Mouse (Mus musculus): ENCODE measurements around the gene Igflr1. TPM values are rescaled to one million over a fixed set of nuclear protein-coding genes. Genes with fewer than 3 reads are reported as not detected.

The Igflr1 gene
- polyA plus RNA-seq, 1 experiment from 2014 or later: 4.1 TPM

GRCm38 (mm10) chr7:30572969-30573368 is 7.7 kb downstream of the Igflr1 start:
- Histone ChIP-seq H3K27me3 (ENCODE audit: control insufficient read depth, insufficient read depth, low read length) (no peaks in the 10 kb centered on the region), H3K4me2 (no peak overlapping the region), H3K27ac (ENCODE audit: low read depth, low read length) (no peak overlapping the region), H3K4me1 (ENCODE audit: control insufficient read depth, insufficient read depth, low read length) (no peaks in the 10 kb centered on the region), H3K9me3 (ENCODE audit: control insufficient read depth, low read length) (no peaks in the 10 kb centered on the region), H3K4me3 (ENCODE audit: low read depth, low read length) (no peak overlapping the region), H3K9ac (ENCODE audit: low read length) (no peak overlapping the region), H3K36me3 (ENCODE audit: control insufficient read depth, insufficient read depth, low read length) (peaks cover 69% of the 10 kb centered on the region)
- 87% methylated on average over 2 of the region's 2 CpGs for WGBS
- DNase-seq (ENCODE audit: low spot score, missing footprints): no peak
- no peak for ATAC-seq (ENCODE audit: low FRiP score)

GRCm38 (mm10) chr7:30579950-30580349 is 14.7 kb downstream of the Igflr1 start:
- Histone ChIP-seq H3K36me3 (ENCODE audit: control insufficient read depth, insufficient read depth, low read length) (peaks cover 58% of the 10 kb centered on the region), H3K4me2 (no peak overlapping the region), H3K4me3 (ENCODE audit: low read depth, low read length) (no peak overlapping the region), H3K9me3 (ENCODE audit: control insufficient read depth, low read length) (no peaks in the 10 kb centered on the region), H3K9ac (ENCODE audit: low read length) (no peak overlapping the region), H3K27ac (ENCODE audit: low read depth, low read length) (no peak overlapping the region), H3K27me3 (ENCODE audit: control insufficient read depth, insufficient read depth, low read length) (no peaks in the 10 kb centered on the region), H3K4me1 (ENCODE audit: control insufficient read depth, insufficient read depth, low read length) (no peaks in the 10 kb centered on the region)
- ATAC-seq (ENCODE audit: low FRiP score) (no peak), DNase-seq (ENCODE audit: low spot score, missing footprints) (peak; percentile 51)
- WGBS: 95% methylated on average over 8 of the region's 8 CpGs

- no peaks in the 10 kb centered on the region for H3K27me3 ChIP-seq (ENCODE audit: control insufficient read depth, insufficient read depth, low read length)
- H3K4me1 ChIP-seq (ENCODE audit: control insufficient read depth, insufficient read depth, low read length): no peaks in the 10 kb centered on the region
- H3K4me2 ChIP-seq: no peak overlapping the region
- no peaks in the 10 kb centered on the region for H3K9me3 ChIP-seq (ENCODE audit: control insufficient read depth, low read length)
- peak; percentile 10 for DNase-seq (ENCODE audit: low spot score, missing footprints)
- H3K27ac ChIP-seq (ENCODE audit: low read depth, low read length): no peak overlapping the region
- no peak overlapping the region for H3K4me3 ChIP-seq (ENCODE audit: low read depth, low read length)
- ATAC-seq (ENCODE audit: low FRiP score): no peak
- H3K36me3 ChIP-seq (ENCODE audit: control insufficient read depth, insufficient read depth, low read length): peaks cover 58% of the 10 kb centered on the region
- 97% methylated on average over 16 of the region's 16 CpGs for WGBS
- no peak overlapping the region for H3K9ac ChIP-seq (ENCODE audit: low read length)
Observed at GRCm38 (mm10) chr7:30581547-30581946, 16.3 kb downstream of the Igflr1 start.

- ATAC-seq (ENCODE audit: low FRiP score) (no peak), DNase-seq (ENCODE audit: low spot score, missing footprints) (peak; percentile 69)
- H3K4me1 ChIP-seq (ENCODE audit: control insufficient read depth, insufficient read depth, low read length): peaks cover 12% of the 10 kb centered on the region
- no peak overlapping the region for H3K4me2 ChIP-seq
- H3K4me3 ChIP-seq (ENCODE audit: low read depth, low read length): no peak overlapping the region
- WGBS: 93% methylated on average over 10 of the region's 10 CpGs
- H3K9me3 ChIP-seq (ENCODE audit: control insufficient read depth, low read length): no peaks in the 10 kb centered on the region
- H3K9ac ChIP-seq (ENCODE audit: low read length): no peak overlapping the region
- peaks cover 37% of the 10 kb centered on the region for H3K36me3 ChIP-seq (ENCODE audit: control insufficient read depth, insufficient read depth, low read length)
- no peaks in the 10 kb centered on the region for H3K27me3 ChIP-seq (ENCODE audit: control insufficient read depth, insufficient read depth, low read length)
- H3K27ac ChIP-seq (ENCODE audit: low read depth, low read length): no peak overlapping the region
Observed at GRCm38 (mm10) chr7:30584339-30584738, 19.1 kb downstream of the Igflr1 start.

GRCm38 (mm10) chr7:30585170-30585569 is 19.9 kb downstream of the Igflr1 start:
- Histone ChIP-seq H3K36me3 (ENCODE audit: control insufficient read depth, insufficient read depth, low read length) (peaks cover 32% of the 10 kb centered on the region), H3K27ac (ENCODE audit: low read depth, low read length) (no peak overlapping the region), H3K4me2 (no peak overlapping the region), H3K27me3 (ENCODE audit: control insufficient read depth, insufficient read depth, low read length) (no peaks in the 10 kb centered on the region), H3K4me1 (ENCODE audit: control insufficient read depth, insufficient read depth, low read length) (peaks cover 17% of the 10 kb centered on the region), H3K9me3 (ENCODE audit: control insufficient read depth, low read length) (no peaks in the 10 kb centered on the region), H3K4me3 (ENCODE audit: low read depth, low read length) (no peak overlapping the region), H3K9ac (ENCODE audit: low read length) (no peak overlapping the region)
- 94% methylated on average over 7 of the region's 7 CpGs for WGBS
- DNase-seq (ENCODE audit: low spot score, missing footprints) (peak; percentile 21), ATAC-seq (ENCODE audit: low FRiP score) (no peak)

- H3K36me3 ChIP-seq (ENCODE audit: control insufficient read depth, insufficient read depth, low read length): peaks cover 24% of the 10 kb centered on the region
- H3K4me2 ChIP-seq: peak overlapping the region; percentile 86
- 89% methylated on average over 28 of the region's 28 CpGs for whole genome bisulfite sequencing
- DNase-seq (ENCODE audit: low spot score, missing footprints) (peak; percentile 67), ATAC-seq (ENCODE audit: low FRiP score) (no peak)
- H3K9ac ChIP-seq (ENCODE audit: low read length): peak overlapping the region; percentile 97; the same call in 1 of the 2 replicates
- peaks cover 17% of the 10 kb centered on the region for H3K4me1 ChIP-seq (ENCODE audit: control insufficient read depth, insufficient read depth, low read length)
- H3K27me3 ChIP-seq (ENCODE audit: control insufficient read depth, insufficient read depth, low read length): no peaks in the 10 kb centered on the region
- no peak overlapping the region for H3K27ac ChIP-seq (ENCODE audit: low read depth, low read length)
- no peak overlapping the region for H3K4me3 ChIP-seq (ENCODE audit: low read depth, low read length)
- no peaks in the 10 kb centered on the region for H3K9me3 ChIP-seq (ENCODE audit: control insufficient read depth, low read length)
Observed at GRCm38 (mm10) chr7:30586455-30587020, 21.3 kb downstream of the Igflr1 start.

GRCm38 (mm10) chr7:30587842-30588667 is 22.8 kb downstream of the Igflr1 start:
- H3K4me3 ChIP-seq (ENCODE audit: low read depth, low read length): peak overlapping the region; percentile 96
- H3K36me3 ChIP-seq (ENCODE audit: control insufficient read depth, insufficient read depth, low read length): peaks cover 19% of the 10 kb centered on the region; the same call in 1 of the 2 replicates
- peak overlapping the region; percentile 97 for H3K9ac ChIP-seq (ENCODE audit: low read length)
- DNase-seq (ENCODE audit: low spot score, missing footprints) (peak; percentile 95), ATAC-seq (ENCODE audit: low FRiP score) (peak; percentile 59)
- peaks cover 17% of the 10 kb centered on the region for H3K4me1 ChIP-seq (ENCODE audit: control insufficient read depth, insufficient read depth, low read length)
- under 1% methylated on average over 55 of the region's 67 CpGs for WGBS
- H3K27ac ChIP-seq (ENCODE audit: low read depth, low read length): peak overlapping the region; percentile 80
- H3K4me2 ChIP-seq: peak overlapping the region; percentile 86
- no peaks in the 10 kb centered on the region for H3K9me3 ChIP-seq (ENCODE audit: control insufficient read depth, low read length)
- no peaks in the 10 kb centered on the region for H3K27me3 ChIP-seq (ENCODE audit: control insufficient read depth, insufficient read depth, low read length)

- no peaks in the 10 kb centered on the region for H3K9me3 ChIP-seq (ENCODE audit: control insufficient read depth, low read length)
- H3K4me2 ChIP-seq: peak within 1 kb of the TSS; percentile 86
- peaks cover 15% of the 10 kb centered on the region; the same call in 1 of the 2 replicates for H3K36me3 ChIP-seq (ENCODE audit: control insufficient read depth, insufficient read depth, low read length)
- H3K27me3 ChIP-seq (ENCODE audit: control insufficient read depth, insufficient read depth, low read length): no peaks in the 10 kb centered on the region
- DNase-seq (ENCODE audit: low spot score, missing footprints) (peak; percentile 99), ATAC-seq (ENCODE audit: low FRiP score) (peak; percentile 97)
- peaks cover 17% of the 10 kb centered on the region for H3K4me1 ChIP-seq (ENCODE audit: control insufficient read depth, insufficient read depth, low read length)
- peak within 1 kb of the TSS; percentile 97 for H3K9ac ChIP-seq (ENCODE audit: low read length)
- under 1% methylated on average over 54 of the region's 68 CpGs for WGBS
- peak within 1 kb of the TSS; percentile 81 for H3K27ac ChIP-seq (ENCODE audit: low read depth, low read length)
- peak within 1 kb of the TSS; percentile 96 for H3K4me3 ChIP-seq (ENCODE audit: low read depth, low read length)
Observed at GRCm38 (mm10) chr7:30588676-30589434, 23.6 kb downstream of the Igflr1 start, which contains the start of gene Kmt2b. Gene Kmt2b (minus strand): TSS chr7:30588726.
